Mouse (Mus musculus): Measurements from ENCODE around the gene Hus1b.

- no peak for TF ChIP-seq CTCF (IDR thresholded peaks at IDR 0.05; ENCODE audit: extremely low read depth, insufficient read depth, low read length)
- no peak for TF ChIP-seq POLR2A (IDR thresholded peaks at IDR 0.05; ENCODE audit: extremely low read depth, insufficient read depth, low read length)
These were observed 24.5 kb upstream of the Hus1b start for GRCm38 (mm10) chr13:30972102-30972501.

All from cortical plate, adult 2 months (tissue).